Mouse (Mus musculus): Measurements from ENCODE around the gene Trappc11. TPM values are rescaled to one million over a fixed set of nuclear protein-coding genes. Genes with fewer than 3 reads are reported as not detected.

Gene Trappc11
- 7.8 and 8.2 TPM in 2 replicates for polyA plus RNA-seq (2012)

GRCm38 (mm10) chr8:47533344-47534125 lies at the start of gene Trappc11, which contains the start of gene Rwdd4a:
TSS of gene Trappc11 (minus strand) at chr8:47533470.
TSS of gene Rwdd4a (plus strand) at chr8:47533664.

GRCm38 (mm10) chr8:47446312-47447046 lies 86.8 kb downstream of the Trappc11 start, which contains the start of gene Stox2:
TSS of gene Stox2 (minus strand) at chr8:47446362.

Other genes starting within 250 kb of the Trappc11 start
- gene Stox2, start 87.1 kb downstream of the Trappc11 start, polyA plus RNA-seq (2012), result 0.19 and 0.35 TPM in 2 replicates
- 8.9 and 9.3 TPM in 2 replicates for gene Rwdd4a, start 194 bp upstream of the Trappc11 start, polyA plus RNA-seq (2012)
- gene Ing2, start 142.1 kb upstream of the Trappc11 start, polyA plus RNA-seq (2012), result 10.6 and 16.1 TPM in 2 replicates
- 27.7 and 32.0 TPM in 2 replicates for gene Cdkn2aip, start 180.5 kb upstream of the Trappc11 start, polyA plus RNA-seq (2012)